In genomic region chr15:52412869-52413771, GRCm38 (mm10) we compare ENCODE assay signal across 8 mouse cellular contexts.
A peak's percentile ranks its signal among the peaks of the same experiment; 100 is the strongest.
DNase-seq lines count a peak whose midpoint lies in the region; ATAC-seq and TF ChIP-seq lines count a peak whose summit lies in the region.

No protein-coding gene starts in this region.

- no peak for TF ChIP-seq POLR2A in brain, embryonic 14.5 days (IDR thresholded peaks at IDR 0.05; ENCODE audit: borderline replicate concordance, extremely low read depth, insufficient read depth, insufficient read length, poor library complexity, severe bottlenecking)

- no peaks in the 10 kb centered on the region for H3K9me3 ChIP-seq in limb, embryonic 10.5 days (replicated peaks)

- no peaks in the 10 kb centered on the region for H3K27me3 ChIP-seq in limb, embryonic 10.5 days (ENCODE audit: low read depth, poor library complexity, severe bottlenecking)

- 47% methylated on average over 18 of the region's 18 CpGs for WGBS in limb, embryonic 10.5 days

- no peak for ATAC-seq in activated CD4-positive, CD25-positive, alpha-beta regulatory T cell, adult 4 months

- DNase-seq in brain, embryonic 14.5 days (ENCODE audit: low read depth): peak; percentile 96
- peak; percentile 96 for DNase-seq in cerebellum, adult 9-10 months
- DNase-seq in frontal cortex, postnatal 14 days (ENCODE audit: low spot score in 2 of 2): peak; percentile 8
- DNase-seq in limb, embryonic 10.5 days (ENCODE audit: low spot score): peak; percentile 34
- DNase-seq in right cerebral cortex, postnatal 25 days: peak; percentile 23
- no peak for DNase-seq in thymus, adult 18-20 months
- no peak for DNase-seq in heart, adult 8-10 months (ENCODE audit: low spot score)

- H3K4me1 ChIP-seq in limb, embryonic 10.5 days: peaks cover 6% of the 10 kb centered on the region; the same call in 1 of the 2 replicates

- no peak for TF ChIP-seq CTCF in brain, embryonic 14.5 days (IDR thresholded peaks at IDR 0.05; ENCODE audit: borderline replicate concordance, extremely low read depth, insufficient read depth, insufficient read length)

- no peak overlapping the region for H3K27ac ChIP-seq in limb, embryonic 10.5 days

- no peaks in the 10 kb centered on the region for H3K36me3 ChIP-seq in limb, embryonic 10.5 days

- peak overlapping the region; percentile 26; the same call in 1 of the 2 replicates for H3K4me3 ChIP-seq in limb, embryonic 10.5 days

Comparison
In these comparisons a context has a peak if more than half of its experiments do, and no peak if none do; other contexts are left out.
1. DNase-seq: peak in brain, embryonic 14.5 days (single experiment), cerebellum, adult 9-10 months (single experiment), frontal cortex, postnatal 14 days (2 of 2), limb, embryonic 10.5 days (single experiment) and right cerebral cortex, postnatal 25 days (single experiment); none in thymus, adult 18-20 months (0 of 2) and heart, adult 8-10 months (single experiment).